Mouse (Mus musculus): ENCODE measurements around the gene Epas1. TPM values are rescaled to one million over a fixed set of nuclear protein-coding genes. Genes with fewer than 3 reads are reported as not detected.

Gene Epas1
- total and polyA plus RNA-seq, 3 experiments = not detected

DNA sequence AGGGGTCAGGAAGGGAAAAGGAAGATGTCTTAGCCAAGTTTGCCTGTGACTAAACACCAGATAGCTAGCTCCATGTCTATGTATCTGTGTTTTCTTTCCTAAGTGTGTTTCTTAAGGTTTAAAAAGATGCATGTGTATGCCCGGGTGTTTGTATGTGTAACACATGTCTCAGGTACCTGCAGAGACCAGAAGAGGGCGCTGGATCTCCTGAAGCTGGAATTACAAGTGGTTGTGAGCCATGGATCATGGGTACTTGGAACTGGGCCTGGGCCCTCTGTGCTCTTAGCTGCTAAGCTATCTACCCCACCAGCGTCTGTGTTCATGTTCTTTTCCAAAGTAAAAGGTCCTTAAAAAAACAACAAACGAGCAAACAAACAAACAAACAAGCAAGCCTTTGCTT lies 12.9 kb downstream of the Epas1 start:
- H3K4me3 ChIP-seq (ENCODE audit: control insufficient read depth in 1 of 2, insufficient read depth in 1 of 2, low read depth in 2 of 2, low read length in 2 of 2) = no peak overlapping the region
- DNase-seq (ENCODE audit: low read depth, low spot score) = no peak
- H3K4me1 ChIP-seq (ENCODE audit: control insufficient read depth in 1 of 2, insufficient read depth in 2 of 2, low read length in 2 of 2) = no peaks in the 10 kb centered on the region
- no peaks in the 10 kb centered on the region for H3K79me2 ChIP-seq (ENCODE audit: control insufficient read depth, insufficient read depth, low read length, poor library complexity)
- peaks cover 0 to 3% of the 10 kb centered on the region in 2 experiments; a peak in 1 of 4 replicates for H3K27me3 ChIP-seq (ENCODE audit: control insufficient read depth in 1 of 2, insufficient read depth in 2 of 2, low read length in 2 of 2)
- H3K36me3 ChIP-seq (ENCODE audit: control insufficient read depth in 1 of 2, insufficient read depth in 2 of 2, low read length in 2 of 2) = no peaks in the 10 kb centered on the region
- H3K9ac ChIP-seq (ENCODE audit: control insufficient read depth, low read depth, low read length, poor library complexity, severe bottlenecking) = no peak overlapping the region
- no peak overlapping the region for H3K27ac ChIP-seq (ENCODE audit: control insufficient read depth, low read depth, low read length)
- H3K9me3 ChIP-seq (replicated peaks; ENCODE audit: insufficient read depth, low read length) = no peaks in the 10 kb centered on the region
- TF ChIP-seq CTCF (IDR thresholded peaks at IDR 0.05 in 2 of 3, conservative IDR thresholded peaks at IDR 0.05 in 1 of 3; ENCODE audit: control insufficient read depth in 1 of 3, insufficient read depth in 1 of 3, low read depth in 2 of 3, low read length in 3 of 3, poor library complexity in 1 of 3, severe bottlenecking in 1 of 3) (peak in 2 of 3 experiments; percentile 11 to 21; a peak in 2 of 6 replicates), MAFK (IDR thresholded peaks at IDR 0.05; ENCODE audit: borderline replicate concordance, low read depth, low read length) (no peak), RAD21 (IDR thresholded peaks at IDR 0.05; ENCODE audit: low read depth, low read length) (peak; percentile 2; the same call in 1 of the 2 replicates)

- Histone ChIP-seq H3K9me3 (replicated peaks; ENCODE audit: insufficient read depth, low read length) (no peaks in the 10 kb centered on the region), H3K36me3 (ENCODE audit: control insufficient read depth in 1 of 2, insufficient read depth in 2 of 2, low read length in 2 of 2) (no peaks in the 10 kb centered on the region), H3K27me3 (ENCODE audit: control insufficient read depth in 1 of 2, insufficient read depth in 2 of 2, low read length in 2 of 2) (peaks cover 0 to 3% of the 10 kb centered on the region in 2 experiments; a peak in 1 of 4 replicates), H3K27ac (ENCODE audit: control insufficient read depth, low read depth, low read length) (no peak overlapping the region), H3K4me1 (ENCODE audit: control insufficient read depth in 1 of 2, insufficient read depth in 2 of 2, low read length in 2 of 2) (no peaks in the 10 kb centered on the region), H3K79me2 (ENCODE audit: control insufficient read depth, insufficient read depth, low read length, poor library complexity) (no peaks in the 10 kb centered on the region), H3K9ac (ENCODE audit: control insufficient read depth, low read depth, low read length, poor library complexity, severe bottlenecking) (no peak overlapping the region), H3K4me3 (ENCODE audit: control insufficient read depth in 1 of 2, insufficient read depth in 1 of 2, low read depth in 2 of 2, low read length in 2 of 2) (no peak overlapping the region)
- DNase-seq (ENCODE audit: low read depth, low spot score) = no peak
- no peak for TF ChIP-seq NRF1 (IDR thresholded peaks at IDR 0.05; ENCODE audit: insufficient read depth, low read depth, low read length, poor library complexity, severe bottlenecking)
- no peak for TF ChIP-seq CTCF (IDR thresholded peaks at IDR 0.05 in 2 of 3, conservative IDR thresholded peaks at IDR 0.05 in 1 of 3; ENCODE audit: control insufficient read depth in 1 of 3, insufficient read depth in 1 of 3, low read depth in 2 of 3, low read length in 3 of 3, poor library complexity in 1 of 3, severe bottlenecking in 1 of 3)
- no peak for TF ChIP-seq USF1 (IDR thresholded peaks at IDR 0.05; ENCODE audit: low read depth, low read length)
- no peak for TF ChIP-seq SMC3 (IDR thresholded peaks at IDR 0.05; ENCODE audit: low read depth, low read length)
- no peak for TF ChIP-seq MAFK (IDR thresholded peaks at IDR 0.05; ENCODE audit: borderline replicate concordance, low read depth, low read length)
- TF ChIP-seq ZMIZ1 (IDR thresholded peaks at IDR 0.05; ENCODE audit: low read depth, low read length) = no peak
- TF ChIP-seq USF2 (IDR thresholded peaks at IDR 0.05; ENCODE audit: borderline replicate concordance in 1 of 2, insufficient read depth in 1 of 2, low read depth in 1 of 2, low read length in 2 of 2) = no peak
- no peak for TF ChIP-seq CHD1 (IDR thresholded peaks at IDR 0.05; ENCODE audit: low read depth, low read length)
Measured at GRCm38 (mm10) chr17:86768596-86768995, 15.1 kb downstream of the Epas1 start.

GRCm38 (mm10) chr17:86769330-86770211 lies 16.1 kb downstream of the Epas1 start:
- no peak overlapping the region for H3K9ac ChIP-seq (ENCODE audit: control insufficient read depth, low read depth, low read length, poor library complexity, severe bottlenecking)
- no peaks in the 10 kb centered on the region for H3K4me1 ChIP-seq (ENCODE audit: control insufficient read depth in 1 of 2, insufficient read depth in 2 of 2, low read length in 2 of 2)
- no peaks in the 10 kb centered on the region for H3K79me2 ChIP-seq (ENCODE audit: control insufficient read depth, insufficient read depth, low read length, poor library complexity)
- no peak for TF ChIP-seq ZKSCAN1 (IDR thresholded peaks at IDR 0.05; ENCODE audit: low read depth, low read length)
- TF ChIP-seq GABPA (IDR thresholded peaks at IDR 0.05; ENCODE audit: low read depth, low read length) = no peak
- no peak for TF ChIP-seq TBP (IDR thresholded peaks at IDR 0.05; ENCODE audit: low read depth, low read length)
- H3K9me3 ChIP-seq (replicated peaks; ENCODE audit: insufficient read depth, low read length) = no peaks in the 10 kb centered on the region
- no peaks in the 10 kb centered on the region for H3K36me3 ChIP-seq (ENCODE audit: control insufficient read depth in 1 of 2, insufficient read depth in 2 of 2, low read length in 2 of 2)
- H3K4me3 ChIP-seq (ENCODE audit: control insufficient read depth in 1 of 2, insufficient read depth in 1 of 2, low read depth in 2 of 2, low read length in 2 of 2) = no peak overlapping the region
- H3K27ac ChIP-seq (ENCODE audit: control insufficient read depth, low read depth, low read length) = no peak overlapping the region
- no peak for DNase-seq (ENCODE audit: low read depth, low spot score)
- H3K27me3 ChIP-seq (ENCODE audit: control insufficient read depth in 1 of 2, insufficient read depth in 2 of 2, low read length in 2 of 2) = peaks cover 0 to 3% of the 10 kb centered on the region in 2 experiments; a peak in 1 of 4 replicates
